Mouse (Mus musculus): ENCODE measurements around the gene Eml4. TPM values are rescaled to one million over a fixed set of nuclear protein-coding genes. Genes with fewer than 3 reads are reported as not detected.

The Eml4 gene
- polyA plus RNA-seq, 1 experiment: 13.0 TPM

DNA sequence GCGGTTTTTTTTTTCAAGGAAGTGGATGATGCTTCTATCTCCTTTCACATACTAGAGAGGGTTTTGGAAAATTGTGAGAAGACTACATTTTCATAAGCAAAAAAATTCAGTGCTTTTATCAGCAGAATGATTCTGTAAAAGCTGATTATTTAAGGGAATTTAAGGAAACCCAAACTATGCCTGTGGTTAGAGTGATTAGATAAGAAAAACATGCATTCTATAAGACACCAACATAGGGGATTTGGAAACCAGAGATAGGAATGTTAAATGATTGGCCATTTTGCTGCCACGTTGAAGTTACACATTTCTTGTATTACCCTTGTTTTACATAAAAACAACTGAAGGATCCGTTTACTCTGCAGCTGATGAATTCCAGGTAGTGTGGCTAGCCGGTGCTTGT, 2.7 kb downstream of the Eml4 start:
- H3K27ac ChIP-seq (ENCODE audit: control insufficient read depth, insufficient read depth, low read length): no peak overlapping the region
- DNase-seq: no peak
- 0 out of 2 replicates have a peak, but pooled peaks cover 3% of the 10 kb centered on the region for H3K4me1 ChIP-seq (replicated peaks; ENCODE audit: control insufficient read depth, insufficient read depth, low read length)
- TF ChIP-seq POLR2A (IDR thresholded peaks at IDR 0.05; ENCODE audit: control insufficient read depth, extremely low read depth, insufficient read depth, low read length, poor library complexity) (no peak), CTCF (IDR thresholded peaks at IDR 0.05; ENCODE audit: borderline replicate concordance, control insufficient read depth, extremely low read depth, insufficient read depth, low read length, poor library complexity) (no peak)
- no peaks in the 10 kb centered on the region for H3K27me3 ChIP-seq (ENCODE audit: control insufficient read depth, insufficient read depth, low read length)
- no peak overlapping the region for H3K4me3 ChIP-seq (ENCODE audit: control insufficient read depth, insufficient read depth, low read length)
- WGBS: 54% methylated on average over 4 of the region's 4 CpGs
- no peaks in the 10 kb centered on the region for H3K36me3 ChIP-seq (ENCODE audit: control insufficient read depth, insufficient read depth, low read length)

DNA sequence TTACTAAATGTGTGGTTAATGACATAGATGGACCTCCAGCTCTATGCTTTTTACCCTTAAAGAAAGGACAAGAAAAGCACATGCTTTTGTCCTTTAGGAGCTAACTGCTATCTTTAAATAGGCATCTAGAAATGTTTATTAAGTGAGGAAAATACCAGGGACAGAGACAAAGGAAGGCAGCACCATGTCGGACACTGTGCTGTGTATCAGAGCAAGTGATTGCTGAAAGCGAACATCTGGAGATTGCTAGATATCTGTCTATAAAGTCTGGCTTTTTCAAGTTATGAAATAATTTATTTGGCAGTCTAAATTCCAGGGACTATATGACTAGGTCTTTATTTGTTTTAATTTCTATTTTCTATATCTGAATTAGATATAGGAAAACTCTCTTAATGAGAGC, 4.8 kb downstream of the Eml4 start:
- H3K4me1 ChIP-seq (replicated peaks; ENCODE audit: control insufficient read depth, insufficient read depth, low read length): 0 out of 2 replicates have a peak, but pooled peaks cover 3% of the 10 kb centered on the region
- H3K36me3 ChIP-seq (ENCODE audit: control insufficient read depth, insufficient read depth, low read length): no peaks in the 10 kb centered on the region
- no peak overlapping the region for H3K27ac ChIP-seq (ENCODE audit: control insufficient read depth, insufficient read depth, low read length)
- H3K4me3 ChIP-seq (ENCODE audit: control insufficient read depth, insufficient read depth, low read length): no peak overlapping the region
- TF ChIP-seq POLR2A (IDR thresholded peaks at IDR 0.05; ENCODE audit: control insufficient read depth, extremely low read depth, insufficient read depth, low read length, poor library complexity) (no peak), CTCF (IDR thresholded peaks at IDR 0.05; ENCODE audit: borderline replicate concordance, control insufficient read depth, extremely low read depth, insufficient read depth, low read length, poor library complexity) (no peak)
- H3K27me3 ChIP-seq (ENCODE audit: control insufficient read depth, insufficient read depth, low read length): no peaks in the 10 kb centered on the region
- WGBS: 82% methylated on average over 2 of the region's 2 CpGs
- DNase-seq: no peak

DNA sequence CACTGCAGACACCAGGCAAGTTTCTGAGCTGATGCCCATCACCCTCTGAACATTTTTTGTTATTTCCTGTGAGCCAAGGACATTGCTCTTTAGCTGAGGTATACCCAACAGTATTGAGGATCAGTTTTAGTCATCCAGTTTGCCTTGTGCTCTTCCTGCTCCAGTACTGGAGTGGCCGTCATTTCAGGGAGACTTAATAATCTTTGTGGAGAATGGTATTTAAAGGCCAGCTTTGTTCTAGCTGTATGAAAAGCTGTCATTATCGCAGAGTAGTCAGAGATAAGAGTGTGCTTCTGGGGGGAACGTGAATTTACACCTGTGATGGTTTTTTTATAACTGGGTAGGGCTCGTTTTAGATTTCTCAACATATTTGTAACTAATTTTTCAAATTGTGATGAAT, 9.2 kb downstream of the Eml4 start:
- TF ChIP-seq POLR2A (IDR thresholded peaks at IDR 0.05; ENCODE audit: control insufficient read depth, extremely low read depth, insufficient read depth, low read length, poor library complexity) (no peak), CTCF (IDR thresholded peaks at IDR 0.05; ENCODE audit: borderline replicate concordance, control insufficient read depth, extremely low read depth, insufficient read depth, low read length, poor library complexity) (no peak)
- Histone ChIP-seq H3K27me3 (ENCODE audit: control insufficient read depth, insufficient read depth, low read length) (no peaks in the 10 kb centered on the region), H3K4me1 (replicated peaks; ENCODE audit: control insufficient read depth, insufficient read depth, low read length) (0 out of 2 replicates have a peak, but pooled peaks cover 5% of the 10 kb centered on the region), H3K27ac (ENCODE audit: control insufficient read depth, insufficient read depth, low read length) (no peak overlapping the region), H3K36me3 (ENCODE audit: control insufficient read depth, insufficient read depth, low read length) (no peaks in the 10 kb centered on the region), H3K4me3 (ENCODE audit: control insufficient read depth, insufficient read depth, low read length) (no peak overlapping the region)
- WGBS: 87% methylated on average over 4 of the region's 4 CpGs
- no peak for DNase-seq

DNA sequence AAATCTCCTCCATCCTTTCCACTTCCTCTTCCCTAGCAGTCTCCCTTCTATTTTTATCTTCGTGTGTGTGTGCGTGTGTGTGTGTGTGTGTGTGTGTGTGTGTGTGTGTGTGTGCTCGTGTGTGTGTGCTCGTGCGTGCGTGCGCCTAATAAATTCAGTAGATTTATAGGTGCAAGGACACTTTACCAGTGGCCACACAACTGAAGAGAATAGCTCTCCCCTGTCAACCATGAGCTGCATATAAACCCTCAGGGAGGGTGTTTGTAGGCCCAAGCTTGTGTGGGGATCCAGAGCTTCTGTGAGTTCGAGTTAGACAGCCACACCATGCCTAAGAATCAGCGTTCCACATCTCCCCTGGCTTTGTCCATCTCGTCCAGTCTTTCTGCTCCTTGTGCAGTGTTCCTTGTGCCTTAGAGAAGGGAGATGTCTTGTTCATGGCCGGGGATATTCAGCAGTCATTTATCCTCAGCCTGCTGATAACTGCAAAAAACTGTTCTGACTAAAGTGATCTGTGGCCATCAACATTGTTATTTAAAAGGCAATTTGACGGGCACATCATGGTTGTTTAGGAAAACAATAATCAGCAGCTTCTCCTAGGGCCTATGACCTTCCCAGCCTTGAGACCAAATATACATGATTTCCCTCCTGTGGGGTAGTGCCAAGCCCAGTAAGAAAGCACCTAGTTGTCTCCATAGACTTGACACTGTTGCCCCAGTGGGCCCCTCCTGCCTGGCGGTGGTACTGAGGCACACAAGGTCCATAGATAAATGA, 10.2 kb downstream of the Eml4 start:
- Histone ChIP-seq H3K4me1 (replicated peaks; ENCODE audit: control insufficient read depth, insufficient read depth, low read length) (peaks cover 7% of the 10 kb centered on the region), H3K27me3 (ENCODE audit: control insufficient read depth, insufficient read depth, low read length) (no peaks in the 10 kb centered on the region), H3K27ac (ENCODE audit: control insufficient read depth, insufficient read depth, low read length) (no peak overlapping the region), H3K4me3 (ENCODE audit: control insufficient read depth, insufficient read depth, low read length) (no peak overlapping the region), H3K36me3 (ENCODE audit: control insufficient read depth, insufficient read depth, low read length) (no peaks in the 10 kb centered on the region)
- TF ChIP-seq POLR2A (IDR thresholded peaks at IDR 0.05; ENCODE audit: control insufficient read depth, extremely low read depth, insufficient read depth, low read length, poor library complexity) (no peak), CTCF (IDR thresholded peaks at IDR 0.05; ENCODE audit: borderline replicate concordance, control insufficient read depth, extremely low read depth, insufficient read depth, low read length, poor library complexity) (no peak)
- WGBS: 87% methylated on average over 13 of the region's 13 CpGs
- no peak for DNase-seq

DNA sequence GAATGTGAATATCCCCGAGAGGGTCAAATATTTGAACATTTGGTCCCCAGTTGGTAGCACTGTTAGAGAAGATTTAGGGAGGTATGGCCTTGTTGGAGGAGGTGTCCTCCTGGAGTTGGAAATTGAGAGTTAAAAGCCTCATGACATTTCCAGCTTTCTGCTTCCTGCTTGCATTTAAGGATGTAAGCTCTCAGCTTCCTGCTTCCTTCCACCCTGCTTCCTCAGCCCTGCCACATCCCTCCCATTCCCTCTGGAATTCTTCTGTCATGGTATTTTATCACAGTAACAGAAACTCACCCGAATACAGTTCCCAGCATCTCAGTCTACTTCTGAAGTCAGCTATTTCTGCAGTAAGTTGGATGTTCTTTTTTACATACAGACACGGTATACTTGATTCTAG, 12.3 kb downstream of the Eml4 start:
- H3K36me3 ChIP-seq (ENCODE audit: control insufficient read depth, insufficient read depth, low read length): no peaks in the 10 kb centered on the region
- H3K27me3 ChIP-seq (ENCODE audit: control insufficient read depth, insufficient read depth, low read length): no peaks in the 10 kb centered on the region
- no peak overlapping the region for H3K27ac ChIP-seq (ENCODE audit: control insufficient read depth, insufficient read depth, low read length)
- TF ChIP-seq POLR2A (IDR thresholded peaks at IDR 0.05; ENCODE audit: control insufficient read depth, extremely low read depth, insufficient read depth, low read length, poor library complexity) (no peak), CTCF (IDR thresholded peaks at IDR 0.05; ENCODE audit: borderline replicate concordance, control insufficient read depth, extremely low read depth, insufficient read depth, low read length, poor library complexity) (no peak)
- no peak for DNase-seq
- H3K4me1 ChIP-seq (replicated peaks; ENCODE audit: control insufficient read depth, insufficient read depth, low read length): peaks cover 10% of the 10 kb centered on the region
- WGBS: 89% methylated on average over 3 of the region's 3 CpGs
- no peak overlapping the region for H3K4me3 ChIP-seq (ENCODE audit: control insufficient read depth, insufficient read depth, low read length)

DNA sequence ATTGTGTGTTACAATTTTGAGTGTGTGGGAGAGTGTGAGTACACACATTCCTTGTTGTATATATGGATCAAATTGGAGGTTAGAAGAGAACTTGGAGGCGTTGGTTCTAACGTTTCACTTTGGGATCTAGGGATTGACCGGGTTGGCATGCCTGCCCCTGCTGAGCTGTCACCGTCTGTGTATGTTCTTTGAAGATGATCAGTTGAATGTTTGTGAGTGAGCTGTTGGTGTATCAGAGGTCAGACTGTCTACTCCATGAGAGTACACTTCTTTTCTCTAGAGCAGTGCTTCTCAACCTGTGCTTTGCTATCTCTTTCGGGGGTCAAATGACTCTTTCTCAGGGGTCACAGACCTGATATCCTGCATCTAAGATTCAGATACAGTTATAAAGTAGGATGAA, 13.6 kb downstream of the Eml4 start:
- no peak for TF ChIP-seq POLR2A (IDR thresholded peaks at IDR 0.05; ENCODE audit: control insufficient read depth, extremely low read depth, insufficient read depth, low read length, poor library complexity)
- no peak for TF ChIP-seq CTCF (IDR thresholded peaks at IDR 0.05; ENCODE audit: borderline replicate concordance, control insufficient read depth, extremely low read depth, insufficient read depth, low read length, poor library complexity)
- Histone ChIP-seq H3K4me1 (replicated peaks; ENCODE audit: control insufficient read depth, insufficient read depth, low read length) (peaks cover 10% of the 10 kb centered on the region), H3K27me3 (ENCODE audit: control insufficient read depth, insufficient read depth, low read length) (no peaks in the 10 kb centered on the region), H3K4me3 (ENCODE audit: control insufficient read depth, insufficient read depth, low read length) (no peak overlapping the region), H3K36me3 (ENCODE audit: control insufficient read depth, insufficient read depth, low read length) (no peaks in the 10 kb centered on the region), H3K27ac (ENCODE audit: control insufficient read depth, insufficient read depth, low read length) (no peak overlapping the region)
- no peak for DNase-seq
- WGBS: 93% methylated on average over 5 of the region's 5 CpGs
